28 mouse cellular contexts compared by ENCODE assay signal in genomic region chr11:62621586-62622283, GRCm38 (mm10). TPM values are rescaled to one million over a fixed set of nuclear protein-coding genes. Genes with fewer than 3 reads are reported as not detected.
A peak's percentile ranks its signal among the peaks of the same experiment; 100 is the strongest.
DNase-seq lines count a peak whose midpoint lies in the region; ATAC-seq and TF ChIP-seq lines count a peak whose summit lies in the region.
"Had no signal": no experiment of that assay in that cellular context is flagged by ENCODE, and none has a peak within 500 bp of the region (broad histone marks: within the 10 kb centered on the region; RNA-seq: fewer than 3 reads in every experiment).

No protein-coding gene starts in this region.

- intact Hi-C loops in gastrocnemius, adult 2 months (cut with DNase I): no loop called here

- H3K4me1 ChIP-seq in limb, embryonic 12.5 days (replicated peaks): peaks cover 37% of the 10 kb centered on the region
- H3K4me1 ChIP-seq in limb, embryonic 10.5 days: peaks cover 41% of the 10 kb centered on the region
- peaks cover 12% of the 10 kb centered on the region for H3K4me1 ChIP-seq in forebrain, embryonic 13.5 days

- H3K4me2 ChIP-seq in limb, embryonic 12.5 days: no peak overlapping the region
- no peak overlapping the region for H3K4me2 ChIP-seq in forebrain, embryonic 13.5 days
- H3K4me2 ChIP-seq: forebrain, embryonic 15.5 days; heart, embryonic 11.5 days; hindbrain, embryonic 13.5 days; limb, embryonic 13.5 days; liver, embryonic 12.5 days; midbrain, embryonic 15.5 days; neural tube, embryonic 15.5 days; stomach, embryonic 15.5 days had no signal

- H3K36me3 ChIP-seq in limb, embryonic 12.5 days: peaks cover 35% of the 10 kb centered on the region
- peaks cover 41% of the 10 kb centered on the region for H3K36me3 ChIP-seq in limb, embryonic 10.5 days
- peaks cover 24% of the 10 kb centered on the region for H3K36me3 ChIP-seq in forebrain, embryonic 13.5 days (ENCODE audit: poor library complexity, severe bottlenecking)
- H3K36me3 ChIP-seq: forebrain, embryonic 15.5 days had no signal

- no peak overlapping the region for H3K4me3 ChIP-seq in limb, embryonic 12.5 days (replicated peaks)
- no peak overlapping the region for H3K4me3 ChIP-seq in limb, embryonic 10.5 days
- H3K4me3 ChIP-seq in forebrain, embryonic 13.5 days: no peak overlapping the region
- H3K4me3 ChIP-seq in gastrocnemius, adult 2 months: no peak overlapping the region
- H3K4me3 ChIP-seq: forebrain, embryonic 15.5 days; hindbrain, embryonic 13.5 days; limb, embryonic 13.5 days; liver, embryonic 12.5 days; midbrain, embryonic 10.5 days; midbrain, embryonic 15.5 days; neural tube, embryonic 15.5 days; stomach, embryonic 15.5 days had no signal

- H3K9me3 ChIP-seq in limb, embryonic 12.5 days: no peaks in the 10 kb centered on the region
- 0 out of 2 replicates have a peak, but pooled peaks cover 1% of the 10 kb centered on the region for H3K9me3 ChIP-seq in limb, embryonic 10.5 days (replicated peaks)
- H3K9me3 ChIP-seq in forebrain, embryonic 13.5 days (replicated peaks): no peaks in the 10 kb centered on the region
- H3K9me3 ChIP-seq: forebrain, embryonic 15.5 days; hindbrain, embryonic 13.5 days; limb, embryonic 13.5 days; liver, embryonic 12.5 days; midbrain, embryonic 10.5 days; midbrain, embryonic 15.5 days; neural tube, embryonic 15.5 days; stomach, embryonic 15.5 days had no signal

- 91% methylated on average over 4 of the region's 4 CpGs for WGBS in limb, embryonic 12.5 days
- WGBS in limb, embryonic 10.5 days: 81% methylated on average over 4 of the region's 4 CpGs
- 88% methylated on average over 4 of the region's 4 CpGs for WGBS in forebrain, embryonic 13.5 days

- no peak overlapping the region for H3K9ac ChIP-seq in limb, embryonic 12.5 days (replicated peaks)
- no peak overlapping the region for H3K9ac ChIP-seq in forebrain, embryonic 13.5 days
- H3K9ac ChIP-seq: forebrain, embryonic 15.5 days; hindbrain, embryonic 13.5 days; limb, embryonic 13.5 days; liver, embryonic 12.5 days; midbrain, embryonic 15.5 days; neural tube, embryonic 15.5 days; stomach, embryonic 15.5 days had no signal

- 0 out of 2 replicates have a peak overlapping the region, but pooled peaks have one; percentile 35 for H3K27ac ChIP-seq in limb, embryonic 12.5 days
- H3K27ac ChIP-seq in limb, embryonic 10.5 days: no peak overlapping the region
- H3K27ac ChIP-seq in forebrain, embryonic 13.5 days: no peak overlapping the region
- no peak overlapping the region for H3K27ac ChIP-seq in gastrocnemius, adult 2 months
- H3K27ac ChIP-seq: forebrain, embryonic 15.5 days; hindbrain, embryonic 13.5 days; limb, embryonic 13.5 days; liver, embryonic 12.5 days; midbrain, embryonic 10.5 days; midbrain, embryonic 15.5 days; neural tube, embryonic 15.5 days; stomach, embryonic 15.5 days had no signal

- no peaks in the 10 kb centered on the region for H3K27me3 ChIP-seq in limb, embryonic 12.5 days
- H3K27me3 ChIP-seq in limb, embryonic 10.5 days (ENCODE audit: low read depth, poor library complexity, severe bottlenecking): no peaks in the 10 kb centered on the region
- H3K27me3 ChIP-seq in forebrain, embryonic 13.5 days: no peaks in the 10 kb centered on the region
- H3K27me3 ChIP-seq: forebrain, embryonic 15.5 days; hindbrain, embryonic 13.5 days; limb, embryonic 13.5 days; liver, embryonic 12.5 days; midbrain, embryonic 15.5 days; neural tube, embryonic 15.5 days; stomach, embryonic 15.5 days had no signal

- no peak for DNase-seq in limb, embryonic 10.5 days (ENCODE audit: low spot score)
- peak; percentile 45 for DNase-seq in ES-CJ7 (ENCODE audit: low read depth, low spot score)
- DNase-seq in gastrocnemius, adult 2 months: no peak
- no peak for DNase-seq in adrenal gland, postnatal 14 days
- DNase-seq: adrenal gland, postnatal 36 days; B cell, adult 2 months; cerebellum, adult 8-10 months; cerebellum, postnatal 25 days; heart, postnatal 4 days; kidney, adult 18-20 months; kidney, postnatal 4 days; lung, adult 2 months; lung, postnatal 14 days; right cerebral cortex, postnatal 25 days; thymus, postnatal 25 days had no signal

- ATAC-seq in limb, embryonic 12.5 days (ENCODE audit: insufficient number of reproducible peaks, insufficient read depth, low FRiP score, low TSS enrichment, low read depth): no peak
- ATAC-seq in common myeloid progenitor, adult 5-6 weeks (replicated peaks; ENCODE audit: low read depth, poor library complexity, severe bottlenecking): peak; percentile 51
- peak; percentile 62 for ATAC-seq in megakaryocyte progenitor cell, adult 5-6 weeks (replicated peaks; ENCODE audit: poor library complexity)
- no peak for ATAC-seq in forebrain, embryonic 13.5 days
- ATAC-seq: forebrain, embryonic 15.5 days; liver, embryonic 12.5 days; midbrain, embryonic 15.5 days had no signal

- no peak for TF ChIP-seq CTCF in gastrocnemius, adult 2 months (IDR thresholded peaks at IDR 0.05)

RNA-seq across cellular contexts. Expression of gene Lrrc75a, which starts 26.6 kb away (rescaled TPM):
- 19.2 and 23.2 TPM in 2 replicates for polyA plus RNA-seq in limb, embryonic 12.5 days (2016; fragmentation: Nextera tagmentation; extraction: Ambion mirVana)
- polyA plus RNA-seq in limb, embryonic 10.5 days (2016; fragmentation: Nextera tagmentation; extraction: Ambion mirVana): 15.7 and 17.3 TPM in 2 replicates
- total RNA-seq in common myeloid progenitor, adult 5-6 weeks (2017): 1.8 and 6.9 TPM in 2 replicates
- 3.6 and 4.9 TPM in 2 replicates for total RNA-seq in megakaryocyte progenitor cell, adult 5-6 weeks (2015)
- total RNA-seq in megakaryocyte progenitor cell, adult 5-6 weeks (2017): 2.2 and 4.5 TPM in 2 replicates
- 8.0 and 9.4 TPM in 2 replicates for polyA plus RNA-seq in forebrain, embryonic 13.5 days (2015; fragmentation: Nextera tagmentation; extraction: Ambion mirVana)
- total RNA-seq in gastrocnemius, adult 2 months (2021): 1 to 10 TPM; 3.2 to 5.6 TPM
- 28.7 and 31.7 TPM in 2 replicates for total RNA-seq in adrenal gland, postnatal 14 days (2021)

RNA-seq across cellular contexts. Expression of gene Mmgt2, which starts 26.7 kb away (rescaled TPM):
- 59.9 and 61.2 TPM in 2 replicates for polyA plus RNA-seq in limb, embryonic 12.5 days (2016; fragmentation: Nextera tagmentation; extraction: Ambion mirVana)
- 45.5 and 52.5 TPM in 2 replicates for polyA plus RNA-seq in limb, embryonic 10.5 days (2016; fragmentation: Nextera tagmentation; extraction: Ambion mirVana)
- total RNA-seq in common myeloid progenitor, adult 5-6 weeks (2017): 13.0 and 28.6 TPM in 2 replicates
- 16.7 and 22.6 TPM in 2 replicates for total RNA-seq in megakaryocyte progenitor cell, adult 5-6 weeks (2015)
- 13.0 and 18.5 TPM in 2 replicates for total RNA-seq in megakaryocyte progenitor cell, adult 5-6 weeks (2017)
- 31.3 and 33.2 TPM in 2 replicates for polyA plus RNA-seq in forebrain, embryonic 13.5 days (2015; fragmentation: Nextera tagmentation; extraction: Ambion mirVana)
- 1 to 10 TPM; 2.9 to 3.5 TPM for total RNA-seq in gastrocnemius, adult 2 months (2021)
- 26.6 and 35.7 TPM in 2 replicates for total RNA-seq in adrenal gland, postnatal 14 days (2021)

RNA-seq across cellular contexts. Expression of gene Trpv2, which starts 47.4 kb away (rescaled TPM):
- polyA plus RNA-seq in limb, embryonic 12.5 days (2016; fragmentation: Nextera tagmentation; extraction: Ambion mirVana): 0.88 and 1.2 TPM in 2 replicates
- polyA plus RNA-seq in limb, embryonic 10.5 days (2016; fragmentation: Nextera tagmentation; extraction: Ambion mirVana): 0.55 and 0.87 TPM in 2 replicates
- total RNA-seq in common myeloid progenitor, adult 5-6 weeks (2017): 13.0 and 15.9 TPM in 2 replicates
- total RNA-seq in megakaryocyte progenitor cell, adult 5-6 weeks (2015): 9.0 and 13.9 TPM in 2 replicates
- 10.5 and 12.9 TPM in 2 replicates for total RNA-seq in megakaryocyte progenitor cell, adult 5-6 weeks (2017)
- polyA plus RNA-seq in forebrain, embryonic 13.5 days (2015; fragmentation: Nextera tagmentation; extraction: Ambion mirVana): 8.2 and 9.1 TPM in 2 replicates
- 1 to 10 TPM in 1 of 2 experiments, under 1 TPM in 1; 0.89 to 1.1 TPM for total RNA-seq in gastrocnemius, adult 2 months (2021)
- 3.8 and 5.1 TPM in 2 replicates for total RNA-seq in adrenal gland, postnatal 14 days (2021)

Comparison
In these comparisons a context has a peak if more than half of its experiments do, and no peak if none do; other contexts are left out.
1. ATAC-seq: peak in common myeloid progenitor, adult 5-6 weeks (single experiment) and megakaryocyte progenitor cell, adult 5-6 weeks (single experiment); none in limb, embryonic 12.5 days (single experiment) and forebrain, embryonic 13.5 days (single experiment).